Mouse (Mus musculus) activated CD4-positive, CD25-positive, alpha-beta regulatory T cell, adult 4 months (primary cell): ENCODE measurements around the gene Sprtn. TPM values are rescaled to one million over a fixed set of nuclear protein-coding genes. Genes with fewer than 3 reads are reported as not detected.

ENCODE experiments used
- ATAC-seq: one replicate; pipeline ENCODE4 v1.8.0; 2017
- polyA plus RNA-seq, 2 experiments: library from polyadenylated mRNA; unstranded; fragments of 100-300 nt; shearing (Covaris generic); gene quantifications; one replicate each; pipeline ENCODE4 v1.2.1; 2017

Sprtn gene
- 1 to 10 TPM; 6.6 to 8.4 TPM for polyA plus RNA-seq

DNA sequence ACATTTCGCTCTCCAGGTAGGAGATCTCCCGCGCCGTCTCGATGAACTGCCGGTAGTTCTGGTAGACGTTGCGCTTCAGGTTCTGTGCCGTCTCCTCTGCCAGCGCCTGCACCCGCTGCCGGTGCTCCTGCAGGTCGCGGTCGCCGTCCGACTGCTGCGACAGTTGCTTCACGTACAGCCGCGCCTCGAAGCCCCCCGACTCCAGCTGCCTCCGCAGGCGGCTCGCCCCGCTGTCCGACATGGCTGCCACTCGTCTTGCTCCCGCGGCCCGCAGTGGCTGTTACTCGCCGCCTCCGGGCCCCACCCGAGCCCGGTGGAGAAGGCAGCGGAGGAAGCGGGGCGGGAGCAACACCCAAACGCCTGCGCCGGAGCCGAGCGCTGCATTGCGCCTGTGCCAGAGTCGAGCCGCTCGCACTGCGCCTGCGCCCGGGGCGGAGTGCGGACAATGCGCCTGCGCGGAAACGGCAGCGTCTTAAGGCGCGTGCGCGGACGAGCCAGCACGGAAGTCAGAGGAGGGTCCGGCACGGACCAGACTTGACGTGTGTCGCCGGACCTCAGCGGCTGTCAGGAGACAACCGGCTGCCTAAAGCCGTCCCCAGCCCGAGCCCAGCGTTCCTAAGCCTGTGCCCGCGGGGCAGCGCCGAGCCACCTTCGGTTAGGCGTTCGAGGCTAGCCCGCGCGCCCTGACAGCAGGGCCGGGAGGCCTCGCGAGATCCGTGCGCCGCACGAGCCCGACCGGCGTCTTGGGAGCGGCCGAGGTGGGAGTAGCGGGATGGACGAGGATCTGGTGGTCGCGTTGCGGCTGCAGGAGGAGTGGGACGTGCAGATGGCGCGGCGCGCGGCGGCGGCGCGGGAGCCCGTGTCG, at the start of gene Sprtn, which contains the start of gene Exoc8:
Sprtn (plus strand) TSS at position 501 of the 865 bp plus-strand sequence.
Exoc8 (minus strand) TSS at position 320 of the 865 bp plus-strand sequence.
- peak; percentile 82 for ATAC-seq

DNA sequence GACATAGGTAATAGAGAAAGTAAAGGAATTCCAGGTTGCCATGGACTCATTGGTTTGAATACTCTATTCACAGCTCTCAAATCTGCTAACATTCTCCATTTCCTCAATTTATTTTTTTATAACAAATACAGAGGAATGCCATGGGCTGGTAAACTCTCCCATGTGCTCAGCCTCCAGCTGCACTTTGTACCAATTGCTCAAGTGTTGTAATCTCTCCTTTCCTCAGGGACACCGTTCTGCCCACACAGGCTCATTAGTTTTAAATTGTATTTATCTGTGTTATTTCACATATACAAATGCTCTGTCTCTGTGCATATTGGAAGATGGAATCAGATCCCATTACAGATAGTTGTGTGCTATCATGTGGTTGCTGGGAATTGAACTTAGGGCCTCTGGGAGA, 44.2 kb upstream of the Sprtn start:
- ATAC-seq = no peak

DNA sequence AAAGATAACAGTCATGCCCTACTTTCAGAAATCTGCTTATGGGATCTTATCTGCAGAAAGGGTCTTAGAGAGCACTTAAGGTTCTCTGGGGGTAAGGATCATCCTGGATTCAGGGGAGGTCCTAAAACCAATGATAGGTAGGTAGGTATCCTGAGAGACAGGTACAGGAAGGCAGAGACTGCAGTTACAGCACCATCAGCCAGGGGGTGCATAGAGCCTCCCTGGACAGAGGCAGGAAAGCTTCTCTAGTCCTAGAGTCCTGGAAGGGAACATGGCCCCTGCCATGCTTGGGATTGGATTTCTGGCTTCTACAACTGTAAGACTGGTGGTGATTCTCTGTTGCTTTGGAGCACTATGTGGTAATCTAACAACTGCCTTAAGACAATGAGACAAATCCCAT, 38.2 kb upstream of the Sprtn start:
- peak; percentile 31 for ATAC-seq

DNA sequence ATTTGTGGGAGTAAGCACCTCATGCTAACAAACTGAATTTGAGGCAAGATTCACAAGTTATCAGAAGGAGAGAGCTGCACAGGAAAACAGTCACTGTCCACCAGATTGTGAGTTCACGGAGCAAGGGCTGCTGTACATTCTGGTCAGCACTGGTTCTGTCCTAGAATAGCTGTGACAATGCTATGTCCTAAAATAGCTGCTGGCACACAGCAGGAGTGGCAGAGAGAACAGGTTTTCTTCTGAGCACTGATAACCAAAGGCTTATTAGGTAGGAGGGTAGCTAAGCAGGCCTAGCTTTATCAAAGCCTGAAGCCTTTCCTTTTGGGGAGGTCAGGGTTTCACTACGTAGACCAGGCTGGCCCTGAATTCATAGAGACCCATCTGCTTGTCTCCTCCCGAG, 37.5 kb upstream of the Sprtn start:
- no peak for ATAC-seq

DNA sequence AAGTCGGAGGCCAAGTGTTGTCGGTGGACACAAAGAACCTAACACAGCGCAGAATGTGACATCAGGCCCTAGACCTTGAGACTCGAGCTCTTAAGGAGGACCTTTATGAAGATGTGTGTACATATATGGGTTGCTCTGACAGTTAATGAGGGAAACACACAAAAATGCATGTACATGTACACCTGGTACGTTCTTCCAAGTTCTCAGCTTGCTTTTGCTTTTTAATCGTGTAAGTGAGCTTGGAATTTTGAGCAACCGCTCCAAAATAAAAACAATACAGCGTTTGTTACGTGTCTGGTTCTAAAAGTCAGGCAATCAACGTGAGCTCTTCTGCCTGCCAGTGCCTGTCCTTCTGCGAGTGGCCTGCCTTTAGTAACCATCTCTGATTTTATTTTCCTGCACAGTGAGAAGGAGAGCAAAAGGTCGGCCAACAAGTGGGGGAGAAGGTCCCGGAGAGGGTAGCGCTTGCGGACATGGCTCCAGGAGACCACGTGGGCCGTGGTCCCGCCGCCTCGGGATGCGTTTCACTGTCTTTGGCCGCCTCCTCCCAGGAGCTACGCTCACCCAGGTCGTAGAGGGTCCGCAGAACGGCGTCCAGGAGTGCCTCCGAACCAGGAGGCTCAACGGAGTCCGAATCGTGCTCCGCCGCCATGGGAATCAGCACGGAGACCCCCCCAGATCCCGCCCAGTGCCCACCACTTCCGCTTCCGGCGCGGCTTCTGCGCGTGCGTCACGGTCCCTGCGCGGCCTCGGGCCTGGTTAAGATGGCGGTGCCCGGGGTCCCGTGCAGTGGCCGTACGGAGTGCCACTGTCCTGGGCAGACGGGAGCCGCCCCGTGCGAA, 35.1 kb upstream of the Sprtn start, which contains the start of the genes Gnpat and 2810004N23Rik:
Gnpat (plus strand) TSS at position 713 of the 842 bp plus-strand sequence.
2810004N23Rik (minus strand) TSS at position 800 of the 842 bp plus-strand sequence.
- ATAC-seq = peak; percentile 88

DNA sequence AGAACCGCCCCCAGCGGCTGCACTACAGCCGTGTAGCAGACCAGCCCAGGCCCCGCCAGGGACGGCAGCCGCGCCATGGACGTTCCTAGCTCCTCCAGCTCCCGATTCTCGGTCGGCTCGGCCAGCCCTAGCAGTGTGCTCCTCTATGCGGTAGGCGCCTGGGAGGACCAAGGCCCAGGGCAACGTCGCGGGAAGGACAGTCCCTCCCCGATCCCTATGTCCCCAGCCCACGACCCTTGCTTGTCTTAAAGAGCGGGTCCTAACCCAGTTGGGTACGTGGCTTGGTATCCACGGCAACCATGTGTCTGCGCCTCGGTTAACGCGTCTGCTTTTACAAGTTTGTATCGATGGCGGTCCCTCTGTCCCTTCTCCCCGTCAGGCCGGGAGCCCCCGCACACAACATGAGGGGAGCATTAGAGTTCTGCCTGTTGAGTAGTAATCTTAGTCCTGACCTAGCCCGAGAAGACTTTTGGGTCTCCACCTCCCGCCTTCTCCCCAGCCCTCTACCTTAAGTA, 34.5 kb upstream of the Sprtn start:
- ATAC-seq = peak; percentile 41

DNA sequence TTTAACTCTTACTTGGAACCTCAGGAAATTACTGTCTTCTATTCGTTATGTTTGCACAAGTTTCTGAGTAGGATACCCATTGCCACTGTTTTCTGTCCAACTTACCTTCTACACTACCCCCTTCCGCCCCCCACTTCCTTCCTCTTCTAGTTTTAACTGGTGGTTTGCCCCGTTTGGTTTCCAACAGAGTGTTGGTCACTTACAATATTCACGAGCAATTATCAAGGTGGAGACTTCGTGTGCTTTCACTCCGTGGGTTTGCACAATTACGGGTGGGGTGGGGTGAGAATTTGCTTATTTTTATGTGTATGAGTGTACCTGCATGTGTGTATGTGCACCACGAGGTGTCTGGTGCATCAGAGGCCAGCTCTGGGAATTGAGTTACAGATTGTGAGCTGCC, 34.0 kb upstream of the Sprtn start:
- peak; percentile 19 for ATAC-seq

DNA sequence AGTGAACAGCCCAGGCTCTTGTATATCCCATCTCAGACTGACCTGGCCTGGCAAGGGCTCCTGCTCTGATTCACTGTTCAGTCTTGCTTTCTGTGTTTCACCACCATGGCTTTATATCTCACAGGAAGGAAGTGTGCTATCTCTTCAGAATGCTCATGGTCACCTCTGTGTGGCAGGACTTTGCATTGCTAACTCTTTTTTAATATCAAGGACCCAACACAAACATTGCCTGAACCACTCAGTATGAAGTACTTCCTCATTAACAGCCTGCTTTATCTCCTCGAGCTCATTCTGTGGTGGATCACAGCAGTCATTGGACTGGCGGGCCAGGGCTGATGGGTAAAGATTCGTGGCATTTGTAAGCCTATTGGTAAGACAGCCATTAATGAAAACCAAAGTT, 31.0 kb upstream of the Sprtn start:
- ATAC-seq = no peak

DNA sequence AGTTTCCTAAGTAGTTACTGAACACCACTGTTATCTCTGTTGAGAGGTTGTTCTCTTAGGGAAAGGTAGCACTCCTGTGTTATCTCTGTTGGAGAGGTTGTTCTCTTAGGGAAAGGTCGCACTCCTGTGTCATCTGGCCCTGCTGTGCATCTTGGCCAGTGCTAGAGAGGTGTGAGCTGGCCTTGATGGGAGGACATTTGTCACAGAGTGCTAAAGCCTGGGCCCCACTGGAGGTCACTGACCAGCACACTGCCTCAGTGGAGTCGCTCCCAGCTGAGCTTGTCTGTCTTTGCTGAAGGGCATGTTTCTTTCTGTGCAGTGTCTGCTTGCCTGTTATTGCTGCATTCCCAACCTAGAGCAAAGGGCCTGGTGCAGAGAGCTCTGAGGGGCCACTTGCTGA, 30.6 kb upstream of the Sprtn start:
- ATAC-seq = no peak

DNA sequence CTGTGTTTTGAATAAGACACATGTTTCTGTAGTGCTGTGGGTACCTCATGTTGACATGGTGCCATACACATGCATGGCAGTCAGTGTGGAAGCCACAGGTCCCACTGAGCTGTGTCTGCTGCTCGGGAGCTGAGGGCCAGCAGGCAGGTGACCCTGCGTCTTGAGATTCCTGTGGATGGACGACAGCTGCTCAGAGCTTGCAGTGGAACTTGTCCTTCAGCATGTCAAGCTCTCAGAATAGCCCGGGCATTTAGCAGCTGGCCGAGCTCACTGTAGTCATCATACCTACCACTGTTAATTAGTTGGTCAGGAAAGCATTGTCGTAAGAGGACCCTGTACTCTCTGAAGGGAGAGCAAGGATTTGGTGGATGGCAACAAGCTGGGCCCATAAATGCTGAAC, 28.0 kb upstream of the Sprtn start:
- ATAC-seq = no peak

DNA sequence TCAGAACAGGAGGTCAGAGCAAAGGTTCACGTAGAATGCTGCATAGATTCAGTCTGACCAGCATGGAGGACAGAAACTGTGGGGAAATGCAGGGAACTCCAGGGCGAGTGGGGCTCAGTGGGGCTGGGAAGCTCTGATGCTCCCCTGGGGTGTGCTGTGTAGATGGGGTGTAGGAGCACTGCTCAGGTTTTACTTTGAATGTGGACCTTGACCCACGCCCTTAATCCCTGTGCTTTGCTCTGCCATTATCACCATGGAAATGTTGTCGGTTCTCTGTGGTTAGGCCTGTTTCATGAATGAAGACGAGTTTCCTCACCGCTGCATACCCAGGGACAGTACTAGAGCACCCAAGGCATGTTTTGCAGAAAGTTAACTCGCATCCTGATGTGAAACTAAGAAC, 26.2 kb upstream of the Sprtn start:
- ATAC-seq = no peak

DNA sequence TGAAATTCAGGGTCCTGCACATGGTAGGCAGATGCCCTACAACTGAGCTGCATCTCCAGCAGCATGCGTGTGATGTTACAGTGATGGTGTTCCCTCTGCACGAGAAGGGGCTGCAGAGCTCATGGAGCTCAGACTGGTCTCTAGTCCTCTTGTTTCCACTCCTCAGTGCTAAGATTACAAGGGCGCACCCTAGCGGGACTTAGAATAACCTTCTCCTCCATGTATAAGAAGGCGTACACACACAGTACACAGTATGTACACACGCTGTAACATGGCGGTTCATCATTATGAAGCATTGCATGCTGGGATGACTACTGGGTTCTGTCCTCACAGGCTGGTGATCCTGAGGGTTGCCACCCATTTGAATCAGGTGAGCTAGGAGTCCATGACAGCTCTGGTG, 25.6 kb upstream of the Sprtn start:
- ATAC-seq = no peak

DNA sequence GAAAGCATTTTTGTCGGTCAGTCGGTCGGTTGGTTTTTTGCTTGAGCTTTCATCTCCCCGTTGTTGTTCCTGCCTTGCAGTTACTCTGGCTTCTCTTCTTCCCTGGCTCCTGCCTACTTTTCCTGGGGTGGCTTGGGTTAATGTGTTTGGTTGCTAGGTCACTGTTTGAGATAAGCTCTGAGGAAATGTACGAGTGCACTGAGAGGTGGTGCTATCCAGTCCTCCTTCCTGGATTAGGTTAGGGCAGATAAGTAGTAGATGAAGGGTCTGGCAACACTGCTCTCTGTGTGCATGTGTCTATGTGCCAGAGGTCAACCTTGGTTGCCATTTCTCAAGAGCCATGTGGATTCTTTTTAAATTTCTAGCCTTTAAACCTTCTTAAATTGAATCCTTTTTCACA, 25.0 kb upstream of the Sprtn start:
- ATAC-seq = no peak

DNA sequence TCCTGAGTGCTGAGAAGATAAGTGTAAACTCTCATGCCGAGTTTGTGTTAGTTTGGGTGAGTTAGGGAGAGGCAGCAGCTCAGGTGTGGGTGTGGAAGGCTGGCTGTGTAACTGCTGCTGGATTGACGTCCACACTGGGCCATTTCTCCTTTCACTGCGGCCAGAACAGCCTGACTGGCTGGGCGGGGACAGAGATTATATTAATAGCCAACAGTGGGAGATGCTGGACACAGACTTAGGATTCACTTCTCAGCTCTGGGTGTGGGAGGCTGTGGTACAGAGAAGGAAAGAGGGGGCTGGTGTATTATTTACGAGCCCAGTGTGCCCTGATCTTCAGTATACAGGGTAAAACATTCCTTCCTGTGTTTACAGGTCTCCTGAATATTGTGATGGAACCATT, 19.5 kb upstream of the Sprtn start:
- no peak for ATAC-seq

DNA sequence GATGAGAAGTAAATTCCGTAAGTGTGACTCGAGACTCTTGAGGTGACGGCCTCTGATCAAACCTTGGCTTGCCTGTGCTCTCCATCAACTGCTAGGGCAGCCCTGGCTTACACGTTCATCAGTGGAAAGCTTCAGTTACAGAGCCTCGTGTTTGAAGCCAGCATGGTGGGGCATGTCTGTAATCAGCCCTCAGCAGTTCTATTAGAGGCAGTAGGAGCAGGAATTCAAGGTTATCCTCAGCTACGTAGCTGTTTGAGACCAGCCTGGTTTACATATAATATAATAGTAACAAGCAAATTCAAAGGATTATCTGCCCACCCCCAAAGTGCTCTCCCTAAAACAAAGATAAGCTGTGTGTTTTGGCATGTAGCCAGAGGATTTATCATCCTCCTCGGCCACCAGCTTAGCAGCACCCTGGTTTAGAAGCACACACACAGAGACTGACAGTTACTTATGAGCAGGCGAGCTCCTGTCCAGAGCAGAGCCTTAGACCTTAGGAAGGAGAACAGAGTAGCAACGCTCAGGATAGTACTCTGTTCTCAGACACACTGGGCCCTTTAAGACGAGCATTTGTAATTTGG, 18.6 kb upstream of the Sprtn start:
- no peak for ATAC-seq

DNA sequence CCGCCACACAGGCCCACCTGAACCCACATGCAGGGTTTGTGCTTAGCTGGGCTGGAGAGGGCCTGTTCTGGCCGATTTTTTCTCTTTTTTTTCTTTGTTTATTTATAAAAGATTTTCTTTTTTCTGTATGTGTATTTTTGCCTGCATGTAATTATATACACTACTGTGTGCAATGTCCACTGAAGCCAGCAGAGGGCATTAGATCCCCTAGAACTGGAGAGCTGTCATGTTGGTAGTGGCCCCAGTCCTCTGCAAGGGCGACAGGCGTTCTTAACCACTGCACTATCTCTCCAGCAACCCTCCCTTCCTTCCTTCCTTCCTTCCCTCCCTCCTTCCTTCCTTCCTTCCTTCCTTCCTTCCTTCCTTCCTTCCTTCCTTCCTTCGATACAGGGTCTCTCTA, 9.3 kb upstream of the Sprtn start:
- ATAC-seq = no peak

DNA sequence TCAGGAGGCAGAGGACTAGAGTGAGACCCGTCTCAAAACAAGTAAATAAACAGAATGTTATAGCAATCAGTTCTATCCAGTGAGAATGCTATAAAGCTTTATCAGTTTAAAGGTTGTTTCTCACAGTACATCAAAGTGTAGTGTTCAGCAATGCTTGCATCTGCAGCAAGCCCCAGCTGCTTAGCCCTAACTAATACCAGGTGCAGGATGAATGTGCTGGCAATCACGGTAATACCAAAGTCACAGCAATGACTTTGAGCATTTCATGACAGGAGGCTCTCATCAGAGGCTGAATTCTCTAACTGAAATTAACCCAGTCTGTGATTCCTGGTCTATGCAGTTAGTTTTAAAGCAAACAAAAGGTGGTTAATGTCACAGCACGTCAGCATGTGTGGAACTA, 5.1 kb upstream of the Sprtn start:
- ATAC-seq = no peak

DNA sequence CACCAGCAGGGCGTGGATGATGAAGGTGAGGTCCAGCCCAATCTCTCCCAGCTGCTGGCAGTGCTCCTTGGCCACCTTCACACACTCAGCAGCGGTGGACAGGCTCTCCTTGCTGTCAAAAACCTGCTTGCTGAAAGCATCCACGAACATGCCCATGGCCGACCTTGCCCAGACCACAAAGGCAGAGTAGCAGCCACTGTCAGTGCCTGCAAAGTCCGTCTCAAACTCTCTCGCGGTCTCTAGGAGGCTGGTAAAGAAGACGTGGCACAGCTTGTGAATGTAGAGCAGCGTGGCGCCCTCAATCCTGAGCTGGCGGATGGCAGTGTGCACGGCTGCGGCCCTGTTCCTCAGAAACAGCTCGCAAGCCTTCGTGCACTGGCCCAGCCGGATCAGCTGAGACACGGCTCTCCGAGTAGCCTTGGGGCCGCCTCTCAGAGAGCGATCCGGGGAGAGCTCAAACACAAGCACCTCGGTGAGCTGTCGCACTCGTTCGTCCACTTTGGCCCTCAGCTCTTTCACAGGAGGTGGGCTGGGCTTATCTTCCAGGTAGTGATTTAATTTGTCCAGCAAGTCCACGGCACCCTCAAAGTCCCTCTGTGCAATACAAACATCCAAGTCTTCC, 1.6 kb upstream of the Sprtn start:
- no peak for ATAC-seq

DNA sequence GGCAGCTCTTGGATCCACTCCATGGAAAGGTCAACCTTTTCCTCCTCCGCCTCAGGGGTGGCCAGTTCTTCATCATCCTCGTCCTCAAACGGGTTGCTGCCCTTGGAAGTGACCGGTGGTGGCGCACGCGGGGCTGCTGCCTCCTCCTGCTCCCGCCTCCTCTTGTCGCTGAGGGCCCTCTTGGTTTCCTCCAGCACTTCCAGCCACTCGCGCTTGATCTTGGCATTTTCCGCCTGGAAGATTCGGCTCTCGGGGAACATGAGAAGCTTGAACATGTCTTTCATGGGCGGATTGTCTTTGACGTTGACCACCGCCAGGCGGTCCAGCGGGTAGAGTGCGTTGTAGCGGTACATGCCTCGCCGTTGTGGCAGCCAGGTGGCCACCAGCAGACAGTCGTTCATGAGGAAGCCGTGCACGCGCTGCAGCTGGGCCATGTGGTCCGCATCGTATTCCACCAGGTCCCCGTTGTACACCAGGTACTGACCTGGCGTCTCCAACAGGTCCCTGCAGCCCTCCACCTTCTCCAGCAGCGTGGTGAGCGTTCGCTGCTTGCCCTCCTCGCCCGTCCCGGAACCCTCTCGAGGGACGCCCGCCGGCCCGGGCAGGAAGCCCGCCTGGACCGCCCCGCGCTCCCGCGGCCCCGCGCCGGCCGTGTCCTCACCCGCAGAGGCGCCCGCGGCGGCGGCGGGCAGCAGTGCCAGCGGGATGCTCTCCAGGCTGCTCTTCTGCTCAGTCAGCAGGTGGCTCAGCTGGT, 877 bp upstream of the Sprtn start:
- peak; percentile 30 for ATAC-seq

DNA sequence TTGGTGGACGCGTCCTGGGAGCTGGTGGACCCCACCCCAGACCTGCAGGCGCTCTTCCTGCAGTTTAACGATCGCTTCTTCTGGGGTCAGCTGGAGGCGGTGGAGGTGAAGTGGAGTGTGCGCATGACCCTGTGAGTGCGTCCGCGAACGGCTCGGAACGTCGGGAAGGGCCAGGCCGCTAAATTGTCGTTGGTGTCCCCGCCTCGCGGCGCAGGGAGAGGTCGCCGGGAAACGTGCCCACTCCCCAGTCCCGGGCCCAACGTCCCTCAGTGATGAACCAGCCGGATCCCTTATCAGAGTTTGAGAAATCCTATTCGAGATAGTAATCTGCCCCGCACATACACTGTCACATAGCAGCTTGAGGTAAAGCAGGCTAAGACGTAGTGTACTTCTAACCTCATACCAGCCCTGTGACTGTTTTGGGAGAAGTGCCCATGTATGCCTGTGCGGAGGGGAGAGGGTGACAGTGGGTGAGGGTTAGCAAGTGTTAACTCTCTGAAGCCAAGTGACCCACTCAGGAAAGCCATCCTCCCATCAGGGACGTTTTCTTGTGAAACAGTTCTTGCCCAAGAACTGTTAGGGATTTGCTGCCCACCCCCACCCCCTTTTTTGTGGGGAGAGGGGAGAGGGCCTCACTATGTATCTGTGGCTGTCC, 692 bp downstream of the Sprtn start:
- ATAC-seq = no peak

DNA sequence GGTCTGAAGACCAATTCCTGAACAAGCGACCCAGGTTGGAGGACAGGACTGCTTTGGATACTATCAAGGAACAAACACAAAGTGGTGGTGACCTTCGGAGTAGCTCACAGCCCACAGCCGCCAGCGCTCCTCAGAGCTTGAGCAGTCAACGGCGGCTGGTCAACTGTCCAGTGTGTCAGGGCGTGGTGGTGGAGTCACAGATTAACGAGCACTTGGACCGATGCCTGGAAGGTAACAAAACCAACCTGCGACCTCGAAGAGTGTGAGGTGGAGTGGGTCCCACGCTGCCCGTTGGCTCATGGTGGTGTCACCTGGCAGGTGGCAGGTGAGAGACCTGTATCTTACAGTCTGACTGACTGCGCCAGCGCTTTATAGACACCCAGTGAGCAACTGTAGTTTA, 5.5 kb downstream of the Sprtn start:
- ATAC-seq = no peak
